Mouse (Mus musculus): Measurements from ENCODE around the gene Uhrf1. TPM values are rescaled to one million over a fixed set of nuclear protein-coding genes. Genes with fewer than 3 reads are reported as not detected.

The Uhrf1 gene
- polyA plus RNA-seq, 1 experiment from 2014 or later, result 161 TPM

DNA sequence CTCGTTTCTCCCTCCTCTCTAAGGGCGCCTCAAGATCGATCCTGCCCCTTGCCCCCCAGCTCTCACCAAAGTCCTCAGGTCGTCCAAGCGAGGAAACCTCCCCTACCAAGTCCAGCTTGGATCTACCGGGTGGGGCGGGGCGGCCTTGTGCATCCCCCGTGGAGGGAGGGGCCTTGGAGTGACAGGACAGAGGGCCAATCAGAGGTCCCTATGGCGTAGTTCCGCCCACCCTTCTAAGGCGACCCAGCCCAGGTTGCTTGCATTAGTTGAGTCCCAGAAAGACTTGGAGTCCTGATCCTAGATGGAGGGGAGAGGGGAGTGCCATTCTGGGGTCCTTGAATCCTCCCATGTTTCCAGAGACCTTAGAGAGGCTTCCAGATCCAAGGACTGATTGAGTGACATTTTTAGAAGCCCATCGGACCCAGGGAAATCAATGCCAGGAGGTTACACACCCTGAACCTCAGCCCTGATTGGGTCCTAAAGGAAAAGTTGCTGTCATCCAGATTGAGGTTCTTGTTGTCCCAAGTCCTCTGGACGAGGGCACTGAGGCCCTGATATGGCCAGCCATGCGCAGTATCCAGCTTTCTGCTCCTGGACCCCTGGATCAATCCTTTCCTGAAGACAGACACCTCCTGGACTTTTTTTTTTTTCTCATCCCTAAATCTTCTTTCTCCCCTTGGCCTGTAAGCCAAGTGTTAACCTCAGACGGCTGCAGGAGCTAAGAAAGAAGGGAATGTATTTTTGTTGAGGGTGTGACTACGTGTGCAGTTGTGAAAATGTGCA, 12.5 kb upstream of the Uhrf1 start:
- H3K36me3 ChIP-seq, result peaks cover under 1% of the 10 kb centered on the region; the same call in 1 of the 2 replicates
- peak; percentile 70 for ATAC-seq (ENCODE audit: low FRiP score, low read depth)
- H3K27me3 ChIP-seq, result no peaks in the 10 kb centered on the region; the same call in 1 of the 2 replicates
- H3K4me3 ChIP-seq, result peak overlapping the region; percentile 43
- no peaks in the 10 kb centered on the region for H3K9me3 ChIP-seq
- 2% methylated on average over 17 of the region's 17 CpGs for WGBS
- H3K4me1 ChIP-seq, result peaks cover 35% of the 10 kb centered on the region
- peak overlapping the region; percentile 54 for H3K4me2 ChIP-seq (replicated peaks)
- peak overlapping the region; percentile 45; the same call in 1 of the 2 replicates for H3K9ac ChIP-seq (replicated peaks)
- H3K27ac ChIP-seq (replicated peaks), result peak overlapping the region; percentile 73

DNA sequence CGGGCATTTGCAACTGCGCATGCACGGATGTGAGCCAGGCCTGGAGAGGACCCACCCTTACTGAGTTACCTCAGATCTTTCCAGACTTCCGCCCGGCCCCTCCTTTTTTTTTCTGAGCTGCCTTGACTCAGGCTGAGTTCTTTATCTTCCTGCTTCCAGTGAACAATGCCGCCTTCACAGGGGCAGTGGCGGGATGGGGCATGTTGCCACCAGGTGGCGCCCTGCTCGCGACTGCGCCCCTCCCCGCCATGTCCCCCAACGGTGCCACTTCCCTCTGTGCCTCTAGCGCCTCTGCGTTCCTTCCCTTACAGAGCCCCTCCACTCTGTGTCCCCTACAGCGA, 12.0 kb upstream of the Uhrf1 start:
- no peaks in the 10 kb centered on the region for H3K9me3 ChIP-seq
- under 1% methylated on average over 16 of the region's 16 CpGs for WGBS
- H3K9ac ChIP-seq (replicated peaks), result peak overlapping the region; percentile 38; the same call in 1 of the 2 replicates
- H3K36me3 ChIP-seq, result no peaks in the 10 kb centered on the region
- H3K4me2 ChIP-seq (replicated peaks), result peak overlapping the region; percentile 54
- H3K27me3 ChIP-seq, result no peaks in the 10 kb centered on the region; the same call in 1 of the 2 replicates
- peak; percentile 78 for ATAC-seq (ENCODE audit: low FRiP score, low read depth)
- H3K4me3 ChIP-seq, result peak overlapping the region; percentile 20
- peak overlapping the region; percentile 73 for H3K27ac ChIP-seq (replicated peaks)
- peaks cover 35% of the 10 kb centered on the region for H3K4me1 ChIP-seq

DNA sequence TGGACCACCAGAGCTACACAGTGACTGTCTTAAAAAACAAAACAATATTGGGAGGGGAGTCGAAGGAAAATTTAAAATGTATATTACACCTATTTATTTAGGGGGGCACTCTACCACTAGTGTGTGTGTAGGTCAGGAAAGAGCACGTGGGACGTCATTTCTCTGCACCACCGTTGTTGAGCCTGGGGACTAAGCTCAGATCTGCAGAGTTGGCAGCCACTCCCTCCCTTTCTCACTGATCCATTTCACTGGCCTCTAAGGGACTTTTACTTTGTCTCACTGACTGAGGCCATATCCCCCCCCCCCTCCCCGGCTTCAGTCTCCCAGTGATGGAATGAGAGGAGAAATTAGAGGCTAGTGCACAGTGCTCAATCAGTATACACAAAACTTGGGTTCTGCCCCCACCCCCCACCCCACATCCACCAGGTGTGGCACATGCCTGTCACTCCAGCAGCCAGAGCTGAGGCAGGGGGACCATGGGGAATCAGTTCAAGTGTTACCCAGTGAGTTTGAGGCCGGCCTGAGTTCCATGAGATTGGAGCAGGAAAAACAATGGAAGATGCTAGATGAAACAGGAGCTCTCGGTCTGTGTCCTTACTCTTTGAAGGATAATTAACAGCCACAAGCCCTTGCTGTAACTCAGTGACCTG, 11.2 kb upstream of the Uhrf1 start:
- H3K9me3 ChIP-seq, result no peaks in the 10 kb centered on the region
- WGBS, result 63% methylated on average over 7 of the region's 7 CpGs
- no peak overlapping the region; the same call in 1 of the 2 replicates for H3K4me2 ChIP-seq (replicated peaks)
- H3K27me3 ChIP-seq, result no peaks in the 10 kb centered on the region; the same call in 1 of the 2 replicates
- 0 out of 2 replicates have a peak, but pooled peaks have one; percentile 0 for ATAC-seq (ENCODE audit: low FRiP score, low read depth)
- no peak overlapping the region for H3K4me3 ChIP-seq
- peaks cover 35% of the 10 kb centered on the region for H3K4me1 ChIP-seq
- H3K9ac ChIP-seq (replicated peaks), result no peak overlapping the region
- no peaks in the 10 kb centered on the region for H3K36me3 ChIP-seq
- peak overlapping the region; percentile 73 for H3K27ac ChIP-seq (replicated peaks)

DNA sequence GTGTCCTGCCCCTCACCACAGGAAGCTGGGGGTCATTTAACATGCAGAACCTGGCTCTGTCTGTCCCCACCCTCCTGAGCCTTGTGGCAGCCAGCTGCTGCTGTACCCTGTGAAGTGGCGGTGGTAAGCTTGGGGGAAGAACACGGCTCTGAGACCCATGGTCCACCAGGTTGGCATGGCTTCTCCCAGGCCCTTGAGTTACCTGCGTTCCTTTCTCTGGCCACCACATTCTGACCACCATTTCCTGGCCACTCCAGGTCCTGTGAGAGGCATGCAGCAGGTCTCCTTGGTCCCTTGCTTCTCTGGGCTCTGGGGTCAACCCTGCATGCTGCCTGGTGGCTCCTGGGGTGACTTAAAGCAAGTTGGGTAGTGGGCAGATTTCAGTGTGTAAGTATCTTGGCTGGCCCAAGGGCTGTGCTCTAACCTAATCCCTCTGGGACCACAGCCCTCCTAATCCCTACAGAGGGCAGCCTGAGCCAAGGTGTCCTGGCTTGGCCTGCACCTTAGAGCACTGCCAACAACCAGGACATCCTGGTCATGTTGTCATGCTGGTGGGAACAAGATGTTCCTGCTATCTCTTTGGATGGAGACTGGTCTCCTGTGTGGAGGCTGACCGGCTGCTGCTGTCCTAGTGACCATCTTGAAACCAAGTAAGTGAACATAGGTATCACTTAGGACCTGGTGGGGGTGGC, 10.4 kb upstream of the Uhrf1 start, which contains the start of gene Plin3:
Plin3 (minus strand) TSS at position 343 of the 692 bp plus-strand sequence.
- no peaks in the 10 kb centered on the region for H3K9me3 ChIP-seq
- peaks cover 35% of the 10 kb centered on the region for H3K4me1 ChIP-seq
- peak within 1 kb of the TSS; percentile 73 for H3K27ac ChIP-seq (replicated peaks)
- no peak within 1 kb of the TSS for H3K4me2 ChIP-seq (replicated peaks)
- 87% methylated on average over 4 of the region's 4 CpGs for WGBS
- no peaks in the 10 kb centered on the region; the same call in 1 of the 2 replicates for H3K27me3 ChIP-seq
- H3K9ac ChIP-seq (replicated peaks), result no peak within 1 kb of the TSS
- no peaks in the 10 kb centered on the region for H3K36me3 ChIP-seq
- H3K4me3 ChIP-seq, result no peak within 1 kb of the TSS
- ATAC-seq (ENCODE audit: low FRiP score, low read depth), result no peak

DNA sequence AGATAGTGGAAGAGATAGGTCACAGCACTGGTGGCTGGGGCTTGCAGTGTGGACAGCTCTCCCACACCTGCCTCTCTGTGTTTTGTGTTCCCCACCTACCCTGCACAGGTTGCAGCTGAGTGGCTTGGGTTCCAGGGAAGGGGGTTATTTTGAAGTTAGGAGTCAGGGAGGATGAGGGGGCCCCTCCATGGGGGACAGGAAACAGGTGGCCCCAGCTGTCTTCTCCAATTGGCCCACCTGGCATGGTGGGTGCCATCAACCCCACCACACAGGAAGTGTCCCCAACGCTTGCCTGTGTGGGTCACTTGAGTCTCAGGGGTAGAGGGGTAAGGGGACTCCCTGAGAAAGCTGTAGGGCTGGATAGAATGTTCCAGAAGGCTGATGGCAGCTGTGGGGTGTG, 9.8 kb upstream of the Uhrf1 start:
- no peaks in the 10 kb centered on the region; the same call in 1 of the 2 replicates for H3K27me3 ChIP-seq
- peaks cover 30% of the 10 kb centered on the region for H3K4me1 ChIP-seq
- no peak overlapping the region for H3K4me2 ChIP-seq (replicated peaks)
- H3K4me3 ChIP-seq, result no peak overlapping the region
- no peak overlapping the region for H3K9ac ChIP-seq (replicated peaks)
- H3K36me3 ChIP-seq, result no peaks in the 10 kb centered on the region
- 80% methylated on average over 1 of the region's 1 CpGs for WGBS
- no peak for ATAC-seq (ENCODE audit: low FRiP score, low read depth)
- no peak overlapping the region for H3K27ac ChIP-seq (replicated peaks)
- no peaks in the 10 kb centered on the region for H3K9me3 ChIP-seq

DNA sequence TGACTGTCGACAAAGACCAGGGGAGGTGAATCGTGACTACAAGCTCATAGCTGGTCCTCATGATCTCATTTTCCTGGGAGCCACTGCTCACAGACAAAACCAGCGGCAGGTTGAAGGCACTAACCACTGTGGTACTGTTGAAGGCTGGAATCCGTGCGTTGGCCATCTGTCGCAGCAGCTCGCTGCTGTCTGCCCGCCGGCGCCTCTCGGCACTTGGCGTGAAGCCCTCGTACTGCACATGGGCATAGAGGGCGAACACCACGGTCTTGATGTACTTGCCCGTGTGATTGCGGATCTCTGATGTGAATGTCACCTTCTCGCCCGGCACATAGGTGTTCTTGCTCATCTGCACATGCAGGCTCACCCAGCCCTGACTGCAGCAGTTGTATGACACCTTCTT, 8.9 kb upstream of the Uhrf1 start:
- Histone ChIP-seq H3K4me3 (no peak overlapping the region), H3K4me2 (replicated peaks) (no peak overlapping the region), H3K36me3 (no peaks in the 10 kb centered on the region), H3K4me1 (peaks cover 22% of the 10 kb centered on the region), H3K27me3 (no peaks in the 10 kb centered on the region; the same call in 1 of the 2 replicates), H3K27ac (replicated peaks) (no peak overlapping the region), H3K9ac (replicated peaks) (no peak overlapping the region), H3K9me3 (no peaks in the 10 kb centered on the region)
- ATAC-seq (ENCODE audit: low FRiP score, low read depth), result no peak
- WGBS, result 94% methylated on average over 19 of the region's 19 CpGs

DNA sequence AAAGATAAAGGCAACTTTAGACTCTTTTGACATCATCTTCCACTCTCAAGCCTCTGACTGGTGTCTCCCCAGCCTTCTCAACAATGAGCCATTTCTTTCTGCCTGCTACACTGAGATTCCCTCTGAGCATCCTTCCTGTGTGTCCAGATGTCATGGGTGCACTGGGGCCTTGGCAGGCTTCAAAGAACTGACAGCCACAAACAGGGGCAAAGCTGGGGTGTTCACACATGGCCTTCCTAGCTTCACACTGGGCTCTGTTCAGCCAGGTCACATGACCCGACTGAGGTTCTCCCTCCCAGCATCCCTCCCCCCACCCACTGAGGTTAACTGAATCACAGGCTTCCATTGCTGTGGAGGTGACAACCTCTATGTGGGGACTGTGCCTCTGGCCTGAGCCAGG, 6.9 kb upstream of the Uhrf1 start:
- WGBS, result 58% methylated on average over 1 of the region's 1 CpGs
- no peak overlapping the region for H3K9ac ChIP-seq (replicated peaks)
- no peak overlapping the region for H3K4me2 ChIP-seq (replicated peaks)
- H3K27ac ChIP-seq (replicated peaks), result no peak overlapping the region
- no peaks in the 10 kb centered on the region for H3K9me3 ChIP-seq
- H3K27me3 ChIP-seq, result no peaks in the 10 kb centered on the region; the same call in 1 of the 2 replicates
- no peak for ATAC-seq (ENCODE audit: low FRiP score, low read depth)
- no peaks in the 10 kb centered on the region for H3K36me3 ChIP-seq
- H3K4me1 ChIP-seq, result peaks cover 6% of the 10 kb centered on the region
- no peak overlapping the region for H3K4me3 ChIP-seq

DNA sequence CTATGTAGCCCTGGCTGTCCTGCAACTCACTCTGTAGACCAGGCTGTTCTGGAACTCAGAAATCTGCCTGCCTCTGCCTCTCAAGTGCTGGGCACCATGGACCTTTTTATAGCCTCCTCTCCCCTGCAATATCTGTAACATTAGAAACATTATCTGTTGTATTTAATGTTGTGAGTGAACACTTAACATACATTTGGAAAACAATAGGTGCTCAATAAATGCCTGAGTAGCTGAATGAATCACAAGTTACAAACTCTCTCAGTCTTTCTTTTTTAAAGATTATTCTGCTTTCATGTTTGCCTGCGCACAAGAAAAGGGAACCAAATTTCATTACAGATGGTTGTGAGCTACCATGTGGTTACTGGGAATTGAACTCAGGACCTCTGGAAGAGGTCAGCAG, 4.9 kb upstream of the Uhrf1 start:
- Histone ChIP-seq H3K4me2 (replicated peaks) (no peak overlapping the region), H3K9me3 (no peaks in the 10 kb centered on the region), H3K27me3 (no peaks in the 10 kb centered on the region), H3K9ac (replicated peaks) (no peak overlapping the region), H3K4me1 (peaks cover 10% of the 10 kb centered on the region), H3K36me3 (no peaks in the 10 kb centered on the region), H3K27ac (replicated peaks) (no peak overlapping the region), H3K4me3 (no peak overlapping the region)
- no peak for ATAC-seq (ENCODE audit: low FRiP score, low read depth)
- 95% methylated on average over 1 of the region's 1 CpGs for WGBS

DNA sequence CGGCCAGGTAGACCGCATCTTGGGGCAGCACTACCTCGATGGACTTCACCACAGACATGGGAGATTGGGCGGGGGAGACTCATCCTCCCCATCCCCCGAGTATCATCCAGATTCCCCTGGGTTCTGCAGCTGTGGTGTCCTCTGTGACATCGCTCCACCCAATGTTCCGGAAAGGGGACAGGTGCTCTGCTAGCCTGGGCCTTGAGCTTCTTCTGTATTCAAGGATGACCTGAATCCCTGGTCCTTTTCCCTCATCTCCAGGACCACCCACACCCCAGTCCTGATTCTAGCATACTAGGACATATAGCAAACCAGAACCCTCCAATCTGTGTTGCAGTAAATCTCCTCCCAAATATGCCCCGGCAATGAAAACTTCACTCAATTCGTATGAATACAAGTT, 2.9 kb upstream of the Uhrf1 start, which contains the start of gene Arrdc5:
Arrdc5 (minus strand) TSS at position 101 of the 400 bp plus-strand sequence.
- Histone ChIP-seq H3K4me2 (replicated peaks) (no peak within 1 kb of the TSS), H3K4me1 (peaks cover 23% of the 10 kb centered on the region), H3K4me3 (no peak within 1 kb of the TSS), H3K9me3 (no peaks in the 10 kb centered on the region), H3K36me3 (0 out of 2 replicates have a peak, but pooled peaks cover under 1% of the 10 kb centered on the region), H3K27ac (replicated peaks) (no peak within 1 kb of the TSS), H3K9ac (replicated peaks) (no peak within 1 kb of the TSS), H3K27me3 (no peaks in the 10 kb centered on the region)
- ATAC-seq (ENCODE audit: low FRiP score, low read depth), result no peak
- 91% methylated on average over 9 of the region's 9 CpGs for WGBS

DNA sequence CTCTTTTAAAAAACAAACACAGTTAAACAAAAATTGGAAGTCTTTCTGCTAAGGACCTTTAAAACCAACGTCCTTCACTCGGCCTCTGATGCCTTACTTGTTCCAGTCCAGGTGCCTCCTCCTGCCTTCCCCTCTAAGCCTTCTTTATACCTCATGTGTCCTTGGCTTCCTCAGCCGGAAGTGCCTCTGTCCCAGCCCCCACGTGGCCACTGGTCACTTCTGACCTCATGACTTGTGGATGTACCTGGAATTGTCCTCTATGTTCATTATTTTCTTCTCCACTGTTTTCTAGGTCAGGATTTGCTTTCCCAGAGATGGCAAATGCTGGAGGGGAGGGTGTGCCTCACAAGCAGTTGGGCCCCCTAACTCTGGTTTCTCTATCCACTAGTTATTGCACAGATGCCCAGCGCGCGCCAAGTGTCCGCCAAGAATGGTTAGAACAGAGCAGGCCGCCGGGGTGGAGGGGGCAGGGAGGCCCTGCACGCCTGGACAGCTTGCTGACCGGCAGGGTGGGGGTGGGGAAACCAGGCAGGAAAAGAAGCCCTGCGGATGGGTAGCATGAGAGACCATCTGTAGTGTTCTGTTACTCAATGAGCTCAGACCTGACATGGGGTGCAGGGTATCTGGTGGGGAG, 641 bp upstream of the Uhrf1 start:
- peak overlapping the region; percentile 72; the same call in 1 of the 2 replicates for H3K9ac ChIP-seq (replicated peaks)
- peaks cover 16% of the 10 kb centered on the region for H3K36me3 ChIP-seq
- whole genome bisulfite sequencing, result 20% methylated on average over 13 of the region's 13 CpGs
- H3K9me3 ChIP-seq, result no peaks in the 10 kb centered on the region
- peak overlapping the region; percentile 65 for H3K27ac ChIP-seq (replicated peaks)
- peak overlapping the region; percentile 93 for H3K4me2 ChIP-seq (replicated peaks)
- no peaks in the 10 kb centered on the region for H3K27me3 ChIP-seq
- H3K4me1 ChIP-seq, result peaks cover 45% of the 10 kb centered on the region
- H3K4me3 ChIP-seq, result peak overlapping the region; percentile 85; the same call in 1 of the 2 replicates
- ATAC-seq (ENCODE audit: low FRiP score, low read depth), result no peak; the same call in none of the 2 replicates

DNA sequence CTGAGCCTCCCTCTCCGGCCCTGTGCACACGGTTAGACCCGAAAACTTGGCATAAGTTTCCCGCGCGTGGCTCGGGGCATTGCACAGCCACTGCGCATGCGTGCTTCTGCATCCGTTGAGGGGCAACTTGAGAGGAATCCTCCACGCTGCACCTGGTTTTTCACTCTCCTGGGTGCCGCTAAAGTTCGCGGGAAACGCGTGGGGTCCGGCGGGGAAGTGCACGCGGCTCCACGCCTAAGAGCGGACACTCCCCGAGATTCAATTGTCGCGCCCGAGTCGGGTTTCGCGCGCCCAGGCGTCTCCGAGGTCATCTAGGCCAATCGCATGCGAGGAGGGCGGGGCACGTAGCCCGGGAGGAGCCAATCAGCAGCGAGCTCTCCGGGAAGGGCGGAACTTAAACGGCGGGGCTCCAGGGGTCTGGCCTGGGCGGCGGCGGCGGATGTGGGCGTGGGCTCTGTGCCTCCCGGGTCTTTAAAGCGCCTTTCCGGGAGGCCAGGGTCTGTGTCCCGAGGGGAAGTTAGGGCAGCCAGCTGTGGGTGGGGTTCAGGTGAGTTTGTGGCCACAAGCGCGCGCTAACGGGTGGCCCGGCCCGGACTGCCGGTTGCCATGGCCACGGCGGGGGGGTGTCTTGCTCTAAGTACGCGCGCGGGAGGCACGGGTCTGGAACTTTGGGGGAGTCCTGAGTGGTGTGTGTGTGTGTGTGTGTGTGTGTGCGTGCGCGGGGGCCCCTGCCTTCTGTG, 896 bp downstream of the Uhrf1 start:
- peaks cover 49% of the 10 kb centered on the region for H3K4me1 ChIP-seq
- peak overlapping the region; percentile 72 for H3K9ac ChIP-seq (replicated peaks)
- no peaks in the 10 kb centered on the region for H3K27me3 ChIP-seq
- WGBS, result under 1% methylated on average over 60 of the region's 68 CpGs
- peak overlapping the region; percentile 65 for H3K27ac ChIP-seq (replicated peaks)
- peak overlapping the region; percentile 93 for H3K4me2 ChIP-seq (replicated peaks)
- no peaks in the 10 kb centered on the region for H3K9me3 ChIP-seq
- peak; percentile 92 for ATAC-seq (ENCODE audit: low FRiP score, low read depth)
- peak overlapping the region; percentile 85 for H3K4me3 ChIP-seq
- H3K36me3 ChIP-seq, result peaks cover 27% of the 10 kb centered on the region

All from midbrain, embryonic 12.5 days (tissue).